Mouse (Mus musculus): ENCODE results near the gene Hcn1.

GRCm38 (mm10) chr13:117851954-117852710, 250.0 kb downstream of the Hcn1 start:
- TF ChIP-seq CTCF (IDR thresholded peaks at IDR 0.05; ENCODE audit: extremely low read depth, insufficient read depth, insufficient read length, insufficient replicate concordance) (no peak), POLR2A (IDR thresholded peaks at IDR 0.05; ENCODE audit: low read depth, low read length) (no peak)
